Mouse (Mus musculus) stomach, postnatal 0 days (tissue): ENCODE results near the gene Gatad2b. TPM values are rescaled to one million over a fixed set of nuclear protein-coding genes. Genes with fewer than 3 reads are reported as not detected.

ENCODE experiments used
- ATAC-seq: fragments of 200-750 bp; cut with Nextera tagmentation; 2 replicates; pipeline ENCODE4 v1.8.0; 2017; ENCODE audit not compliant: low FRiP score, low TSS enrichment
- DNase-seq: peaks from one replicate; pipeline ENCODE4 v3.0.0-alpha.2; 2016; ENCODE audit warnings: low spot score
- H3K27ac ChIP-seq: fragments of 300-500 bp; sonication (generic); replicated peaks from 2 replicates; pipeline ENCODE4 v1.5.1; 2014; ENCODE audit warnings: mild to moderate bottlenecking, control low read depth
- H3K27me3 ChIP-seq: fragments of 300-500 bp; sonication (generic); 2 replicates; pipeline ENCODE4 v1.6.1; 2014; ENCODE audit warnings: low read length; ENCODE audit not compliant: control insufficient read depth, insufficient read depth
- H3K36me3 ChIP-seq: fragments of 300-500 bp; sonication (generic); 2 replicates; pipeline ENCODE4 v1.6.1; 2014; ENCODE audit warnings: low read length, mixed read lengths; ENCODE audit not compliant: control insufficient read depth, insufficient read depth
- H3K4me1 ChIP-seq: fragments of 300-500 bp; sonication (generic); replicated peaks from 2 replicates; pipeline ENCODE4 v1.6.1; 2014; ENCODE audit warnings: antibody characterized with exemption; ENCODE audit not compliant: control insufficient read depth, insufficient read depth
- H3K4me2 ChIP-seq: fragments of 300-500 bp; sonication (generic); replicated peaks from 2 replicates; pipeline ENCODE4 v1.6.1; 2014; ENCODE audit warnings: low read depth, mild to moderate bottlenecking, control low read depth, moderate library complexity
- H3K4me3 ChIP-seq: fragments of 300-500 bp; sonication (generic); 2 replicates; pipeline ENCODE4 v1.5.1; 2014; ENCODE audit warnings: low read depth, low read length, control low read depth
- H3K9ac ChIP-seq: fragments of 300-500 bp; sonication (generic); 2 replicates; pipeline ENCODE4 v1.6.1; 2014; ENCODE audit warnings: mild to moderate bottlenecking, low read length, control low read depth, mixed read lengths
- H3K9me3 ChIP-seq: fragments of 300-500 bp; sonication (generic); 2 replicates; pipeline ENCODE4 v1.6.1; 2016; ENCODE audit warnings: low read length; ENCODE audit not compliant: control insufficient read depth
- CTCF ChIP-seq: IDR thresholded peaks from 2 replicates; pipeline ENCODE4 v1.5.1; 2016; ENCODE audit warnings: antibody characterized with exemption, low read depth, mild to moderate bottlenecking, moderate library complexity
- EP300 ChIP-seq: optimal IDR thresholded peaks from 2 replicates; pipeline ENCODE3; 2016; ENCODE audit warnings: antibody characterized with exemption
- WGBS: fragments of 180-500 bp; shearing (Covaris S2); extraction: QIAGEN DNeasy Blood & Tissue Kit; methylation state at CpG from one replicate; pipeline ENCODE4 v1.1.7; 2014; 5-methylcytosine and 5-hydroxymethylcytosine counted together
- polyA plus RNA-seq: library from polyadenylated mRNA; unstranded; fragments of >200 nt; fragmentation: Nextera tagmentation; extraction: Ambion mirVana; gene quantifications from 2 replicates; pipeline ENCODE4 v1.2.1, GENCODE M21; 2015

Gatad2b gene
- polyA plus RNA-seq, 1 experiment from 2014 or later = 4.8 TPM

GRCm38 (mm10) chr3:90309589-90309988 is 16.6 kb downstream of the Gatad2b start:
- Histone ChIP-seq H3K4me1 (no peaks in the 10 kb centered on the region), H3K4me2 (no peak overlapping the region), H3K4me3 (no peak overlapping the region), H3K9ac (no peak overlapping the region), H3K36me3 (no peaks in the 10 kb centered on the region), H3K27ac (no peak overlapping the region), H3K9me3 (no peaks in the 10 kb centered on the region), H3K27me3 (no peaks in the 10 kb centered on the region)
- TF ChIP-seq EP300 (no peak), CTCF (no peak)
- ATAC-seq (no peak), DNase-seq (no peak)

GRCm38 (mm10) chr3:90313367-90313766 is 20.4 kb downstream of the Gatad2b start:
- Histone ChIP-seq H3K4me3 (no peak overlapping the region), H3K9me3 (no peaks in the 10 kb centered on the region), H3K9ac (no peak overlapping the region), H3K4me1 (no peaks in the 10 kb centered on the region), H3K4me2 (no peak overlapping the region), H3K27me3 (no peaks in the 10 kb centered on the region), H3K27ac (no peak overlapping the region), H3K36me3 (no peaks in the 10 kb centered on the region)
- DNase-seq = no peak
- ATAC-seq = no peak
- TF ChIP-seq CTCF (peak; percentile 55), EP300 (no peak)

- no peaks in the 10 kb centered on the region for H3K4me1 ChIP-seq
- H3K4me2 ChIP-seq = no peak overlapping the region
- H3K4me3 ChIP-seq = no peak overlapping the region
- no peaks in the 10 kb centered on the region for H3K9me3 ChIP-seq
- no peaks in the 10 kb centered on the region for H3K27me3 ChIP-seq
- TF ChIP-seq EP300 (no peak), CTCF (no peak)
- DNase-seq (no peak), ATAC-seq (no peak)
- no peak overlapping the region for H3K27ac ChIP-seq
- H3K9ac ChIP-seq = no peak overlapping the region
- H3K36me3 ChIP-seq = no peaks in the 10 kb centered on the region
Measured at GRCm38 (mm10) chr3:90314241-90314640, 21.3 kb downstream of the Gatad2b start.

- 0 out of 2 replicates have a peak overlapping the region, but pooled peaks have one; percentile 4 for H3K4me2 ChIP-seq
- no peaks in the 10 kb centered on the region for H3K4me1 ChIP-seq
- no peak overlapping the region for H3K4me3 ChIP-seq
- no peaks in the 10 kb centered on the region for H3K9me3 ChIP-seq
- 30% methylated on average over 6 of the region's 6 CpGs for WGBS
- H3K9ac ChIP-seq = no peak overlapping the region
- no peaks in the 10 kb centered on the region for H3K27me3 ChIP-seq
- H3K27ac ChIP-seq = no peak overlapping the region
- DNase-seq (peak; percentile 24), ATAC-seq (no peak)
- no peaks in the 10 kb centered on the region for H3K36me3 ChIP-seq
- TF ChIP-seq EP300 (no peak), CTCF (no peak)
Measured at GRCm38 (mm10) chr3:90322289-90322688, 29.3 kb downstream of the Gatad2b start.

- DNase-seq (peak; percentile 85), ATAC-seq (peak; percentile 96)
- Histone ChIP-seq H3K4me1 (no peaks in the 10 kb centered on the region), H3K9me3 (no peaks in the 10 kb centered on the region), H3K9ac (no peak overlapping the region), H3K27ac (0 out of 2 replicates have a peak overlapping the region, but pooled peaks have one; percentile 8), H3K36me3 (no peaks in the 10 kb centered on the region), H3K27me3 (no peaks in the 10 kb centered on the region), H3K4me3 (no peak overlapping the region), H3K4me2 (no peak overlapping the region)
- WGBS = 3% methylated on average over 5 of the region's 5 CpGs
- no peak for TF ChIP-seq EP300
- TF ChIP-seq CTCF = no peak
Measured at GRCm38 (mm10) chr3:90323119-90323518, 30.1 kb downstream of the Gatad2b start.

- no peak overlapping the region for H3K4me3 ChIP-seq
- no peaks in the 10 kb centered on the region for H3K36me3 ChIP-seq
- no peak overlapping the region for H3K9ac ChIP-seq
- H3K27ac ChIP-seq = no peak overlapping the region
- DNase-seq (no peak), ATAC-seq (no peak)
- 78% methylated on average over 5 of the region's 5 CpGs for WGBS
- H3K27me3 ChIP-seq = no peaks in the 10 kb centered on the region
- TF ChIP-seq EP300 = no peak
- no peak for TF ChIP-seq CTCF
- no peak overlapping the region for H3K4me2 ChIP-seq
- H3K9me3 ChIP-seq = no peaks in the 10 kb centered on the region
- H3K4me1 ChIP-seq = no peaks in the 10 kb centered on the region
Measured at GRCm38 (mm10) chr3:90332485-90332884, 39.5 kb downstream of the Gatad2b start.
